Mouse (Mus musculus) stomach, postnatal 0 days (tissue): ENCODE measurements around the gene Tctn1.
"Not testable (repeated sequence)": the region's sequence is repeated elsewhere in the genome, so short reads cannot be mapped to it uniquely, and the experiment has no call there.

ENCODE experiments used
- CTCF ChIP-seq: IDR thresholded peaks from 2 replicates; pipeline ENCODE4 v1.5.1; 2016; ENCODE audit warnings: antibody characterized with exemption, low read depth, mild to moderate bottlenecking, moderate library complexity
- EP300 ChIP-seq: optimal IDR thresholded peaks from 2 replicates; pipeline ENCODE3; 2016; ENCODE audit warnings: antibody characterized with exemption

- TF ChIP-seq CTCF, result peak; percentile 33
- TF ChIP-seq EP300, result not testable (repeated sequence)
Measured at GRCm38 (mm10) chr5:122212820-122213219, 51.4 kb downstream of the Tctn1 start.
